Mouse (Mus musculus): Measurements from ENCODE around the gene Nkrf.
"Not testable (repeated sequence)": the region's sequence is repeated elsewhere in the genome, so short reads cannot be mapped to it uniquely, and the experiment has no call there.

Gene Nkrf

GRCm38 (mm10) chrX:36902321-36903114 lies at the start of gene Nkrf:
Nkrf (minus strand) TSS chrX:36902899.
- DNase-seq, result peak; percentile 11 to 15

- DNase-seq, result no peak
Observed at GRCm38 (mm10) chrX:36941106-36941505, 38.4 kb upstream of the Nkrf start.

GRCm38 (mm10) chrX:36939806-36940413 lies 37.2 kb upstream of the Nkrf start:
- DNase-seq, result peak; percentile 30 to 69

GRCm38 (mm10) chrX:36935326-36935966 lies 32.7 kb upstream of the Nkrf start:
- DNase-seq, result no peak

GRCm38 (mm10) chrX:36930574-36930973 lies 27.9 kb upstream of the Nkrf start:
- DNase-seq, result no peak

GRCm38 (mm10) chrX:36929694-36930093 lies 27.0 kb upstream of the Nkrf start:
- no peak for DNase-seq

- DNase-seq, result no peak
Observed at GRCm38 (mm10) chrX:36928791-36929190, 26.1 kb upstream of the Nkrf start.

- no peak for DNase-seq
Observed at GRCm38 (mm10) chrX:36921346-36921745, 18.6 kb upstream of the Nkrf start.

GRCm38 (mm10) chrX:36917749-36918148 lies 15.1 kb upstream of the Nkrf start:
- no peak for DNase-seq

- peak; percentile 21 to 36 for DNase-seq
Observed at GRCm38 (mm10) chrX:36911343-36911742, 8.6 kb upstream of the Nkrf start.

- no peak for DNase-seq
Observed at GRCm38 (mm10) chrX:36906539-36906938, 3.8 kb upstream of the Nkrf start.

GRCm38 (mm10) chrX:36903115-36903768 lies 543 bp upstream of the Nkrf start:
- DNase-seq, result peak; percentile 93

- DNase-seq, result no peak
Observed at GRCm38 (mm10) chrX:36901655-36902054, 1.0 kb downstream of the Nkrf start.

GRCm38 (mm10) chrX:36898931-36899330 lies 3.8 kb downstream of the Nkrf start:
- not testable (repeated sequence) for DNase-seq

- no peak for DNase-seq
Observed at GRCm38 (mm10) chrX:36884719-36885118, 18.0 kb downstream of the Nkrf start.

- peak in 1 of 2 experiments; percentile 16 for DNase-seq
Observed at GRCm38 (mm10) chrX:36874704-36875128, 28.0 kb downstream of the Nkrf start.

GRCm38 (mm10) chrX:36874178-36874696 lies 28.5 kb downstream of the Nkrf start:
- peak; percentile 88 to 91 for DNase-seq

GRCm38 (mm10) chrX:36873765-36874164 lies 28.9 kb downstream of the Nkrf start, which contains the start of the genes Ube2a and C330007P06Rik:
Ube2a (plus strand) TSS chrX:36873900.
C330007P06Rik (minus strand) TSS chrX:36874111.
- DNase-seq, result no peak

- no peak for DNase-seq
Observed at GRCm38 (mm10) chrX:36870372-36870771, 32.3 kb downstream of the Nkrf start.

GRCm38 (mm10) chrX:36864609-36865328 lies 37.9 kb downstream of the Nkrf start:
- no peak for DNase-seq

GRCm38 (mm10) chrX:36863766-36864608 lies 38.7 kb downstream of the Nkrf start:
- DNase-seq, result peak; percentile 83 to 87
